Comparison of ENCODE assay signal across 8 mouse cellular contexts in genomic region chr19:53529705-53530562, GRCm38 (mm10). TPM values are rescaled to one million over a fixed set of nuclear protein-coding genes. Genes with fewer than 3 reads are reported as not detected.
DNase-seq lines count a peak whose midpoint lies in the region; ATAC-seq and TF ChIP-seq lines count a peak whose summit lies in the region.

No protein-coding gene starts in this region.

- DNase-seq in frontal cortex, postnatal 36 days (ENCODE audit: low spot score in 2 of 2) = no peak
- DNase-seq in brain, adult 2 months (ENCODE audit: low read depth, low spot score) = peak; percentile 78
- peak; percentile 42 to 59 for DNase-seq in heart, adult 2 months
- DNase-seq in lung, postnatal 4 days = peak; percentile 57 to 58
- peak; percentile 11 to 12 for DNase-seq in spleen, postnatal 14 days (ENCODE audit: low spot score in 2 of 2)
- DNase-seq in urinary bladder, postnatal 36 days (ENCODE audit: low spot score in 2 of 2) = no peak

- 14% methylated on average over 31 of the region's 31 CpGs for WGBS in heart, adult 2 months
- whole genome bisulfite sequencing in kidney, embryonic 15.5 days = 2% methylated on average over 31 of the region's 31 CpGs

- TF ChIP-seq POLR2A in heart, adult 2 months (IDR thresholded peaks at IDR 0.05; ENCODE audit: insufficient read depth, low read depth, low read length) = no peak

- no peak for TF ChIP-seq CTCF in heart, adult 2 months (IDR thresholded peaks at IDR 0.05)

- no peaks in the 10 kb centered on the region for H3K36me3 ChIP-seq in heart, adult 2 months (ENCODE audit: control insufficient read depth, insufficient read depth, low read length)
- peaks cover 3% of the 10 kb centered on the region; the same call in 1 of the 2 replicates for H3K36me3 ChIP-seq in kidney, embryonic 15.5 days

- intact Hi-C loops in heart, adult 2 months (cut with DNase I) = loop anchor here (5.0 kb wide), 2 partner anchors 33 to 108 kb away; no protein-coding TSS in a partner anchor

- peak overlapping the region; percentile 88 for H3K27ac ChIP-seq in heart, adult 2 months
- peak overlapping the region; percentile 78 for H3K27ac ChIP-seq in kidney, embryonic 15.5 days

- H3K27me3 ChIP-seq in heart, adult 2 months (ENCODE audit: control insufficient read depth, insufficient read depth, low read length) = no peaks in the 10 kb centered on the region
- H3K27me3 ChIP-seq in kidney, embryonic 15.5 days = peaks cover 17% of the 10 kb centered on the region; the same call in 1 of the 2 replicates

- no peaks in the 10 kb centered on the region for H3K4me1 ChIP-seq in heart, adult 2 months (ENCODE audit: control insufficient read depth, insufficient read depth, low read length)
- peaks cover 57% of the 10 kb centered on the region for H3K4me1 ChIP-seq in kidney, embryonic 15.5 days

- no peaks in the 10 kb centered on the region for H3K79me2 ChIP-seq in heart, adult 2 months (replicated peaks; ENCODE audit: control insufficient read depth, insufficient read depth, low read length)

- H3K9ac ChIP-seq in heart, adult 2 months (ENCODE audit: low read depth, low read length) = peak overlapping the region; percentile 70
- peak overlapping the region; percentile 60 for H3K9ac ChIP-seq in kidney, embryonic 15.5 days

- peak overlapping the region; percentile 64 for H3K4me3 ChIP-seq in heart, adult 2 months
- peak overlapping the region; percentile 64 for H3K4me3 ChIP-seq in kidney, embryonic 15.5 days (replicated peaks)

- no peak for TF ChIP-seq EP300 in heart, adult 2 months (IDR thresholded peaks at IDR 0.05; ENCODE audit: insufficient read depth, low read depth, low read length)

- peak; percentile 20; the same call in 1 of the 2 replicates for ATAC-seq in frontal cortex, adult (ENCODE audit: low TSS enrichment)
- peak; percentile 57 for ATAC-seq in kidney, embryonic 15.5 days (replicated peaks; ENCODE audit: low FRiP score)

- no peaks in the 10 kb centered on the region for H3K9me3 ChIP-seq in kidney, embryonic 15.5 days (replicated peaks)

- peak overlapping the region; percentile 81 for H3K4me2 ChIP-seq in kidney, embryonic 15.5 days

RNA-seq across cellular contexts. Expression of gene Dusp5, which starts 1.0 kb away (rescaled TPM):
- 1 to 10 TPM; 4.7 to 6.9 TPM for total RNA-seq in heart, adult 2 months (2021)
- polyA plus RNA-seq in heart, adult 2 months (2012; rRNA removed) = 7.5 and 7.6 TPM in 2 replicates
- polyA plus RNA-seq in kidney, embryonic 15.5 days (2015; fragmentation: Nextera tagmentation; extraction: Ambion mirVana) = 11.0 and 11.1 TPM in 2 replicates

RNA-seq across cellular contexts. Expression of gene Nutf2-ps1, which starts 58.9 kb away (rescaled TPM):
- 10 to 100 TPM; 65.8 to 74.1 TPM for total RNA-seq in heart, adult 2 months (2021)
- polyA plus RNA-seq in heart, adult 2 months (2012; rRNA removed) = 155 and 162 TPM in 2 replicates
- 381 and 430 TPM in 2 replicates for polyA plus RNA-seq in kidney, embryonic 15.5 days (2015; fragmentation: Nextera tagmentation; extraction: Ambion mirVana)

Comparison
In these comparisons a context has a peak if more than half of its experiments do, and no peak if none do; other contexts are left out.
1. DNase-seq: peak in brain, adult 2 months (single experiment), heart, adult 2 months (2 of 2), lung, postnatal 4 days (2 of 2) and spleen, postnatal 14 days (2 of 2); none in frontal cortex, postnatal 36 days (0 of 2) and urinary bladder, postnatal 36 days (0 of 2).